Mouse (Mus musculus) hindbrain, embryonic 10.5 days (tissue): Measurements from ENCODE around the gene Clec18a. TPM values are rescaled to one million over a fixed set of nuclear protein-coding genes. Genes with fewer than 3 reads are reported as not detected.
"Not testable (repeated sequence)": the region's sequence is repeated elsewhere in the genome, so short reads cannot be mapped to it uniquely, and the experiment has no call there.

ENCODE experiments used
- DNase-seq: peaks from one replicate; pipeline ENCODE4 v3.0.0-alpha.2; 2017; ENCODE audit warnings: low spot score
- H3K27ac ChIP-seq: fragments of 300-500 bp; sonication (generic); 2 replicates; pipeline ENCODE4 v1.5.1; 2016; ENCODE audit warnings: mild to moderate bottlenecking, moderate library complexity
- H3K27me3 ChIP-seq: fragments of 300-500 bp; sonication (generic); 2 replicates; pipeline ENCODE4 v1.6.1; 2016; ENCODE audit warnings: mild to moderate bottlenecking; ENCODE audit not compliant: poor library complexity, insufficient read depth, severe bottlenecking
- H3K36me3 ChIP-seq: fragments of 300-500 bp; sonication (generic); 2 replicates; pipeline ENCODE4 v1.6.1; 2016; ENCODE audit warnings: mild to moderate bottlenecking, moderate library complexity
- H3K4me1 ChIP-seq: fragments of 300-500 bp; sonication (generic); replicated peaks from 2 replicates; pipeline ENCODE4 v1.6.1; 2016; ENCODE audit warnings: mild to moderate bottlenecking
- H3K4me3 ChIP-seq: fragments of 300-500 bp; sonication (generic); 2 replicates; pipeline ENCODE4 v1.5.1; 2016; ENCODE audit warnings: mild to moderate bottlenecking, moderate library complexity
- H3K9me3 ChIP-seq: fragments of 300-500 bp; sonication (generic); 2 replicates; pipeline ENCODE4 v1.6.1; 2016; ENCODE audit warnings: mild to moderate bottlenecking, moderate library complexity
- WGBS: fragments of 180-500 bp; shearing (Covaris S2); methylation state at CpG from one replicate; pipeline ENCODE4 v1.1.7; 2016; 5-methylcytosine and 5-hydroxymethylcytosine counted together
- polyA plus RNA-seq: library from polyadenylated mRNA; unstranded; fragments of >200 nt; fragmentation: Nextera tagmentation; extraction: Ambion mirVana; gene quantifications from 2 replicates; pipeline ENCODE4 v1.2.1, GENCODE M21; 2016

Clec18a gene
- polyA plus RNA-seq, 1 experiment from 2014 or later: 1.5 TPM

- Histone ChIP-seq H3K36me3 (no peaks in the 10 kb centered on the region), H3K4me3 (no peak overlapping the region), H3K4me1 (peaks cover 24% of the 10 kb centered on the region), H3K9me3 (no peaks in the 10 kb centered on the region), H3K27me3 (no peaks in the 10 kb centered on the region), H3K27ac (no peak overlapping the region)
- WGBS: 81% methylated on average over 3 of the region's 3 CpGs
- no peak for DNase-seq
Observed at GRCm38 (mm10) chr8:111075926-111076325, 16.3 kb downstream of the Clec18a start.

GRCm38 (mm10) chr8:111068660-111069059 is 23.6 kb downstream of the Clec18a start:
- 88% methylated on average over 9 of the region's 9 CpGs for WGBS
- not testable (repeated sequence) for H3K4me1 ChIP-seq, H3K4me3 ChIP-seq, DNase-seq, H3K9me3 ChIP-seq, H3K27ac ChIP-seq, H3K27me3 ChIP-seq, H3K36me3 ChIP-seq

GRCm38 (mm10) chr8:111067439-111067838 is 24.8 kb downstream of the Clec18a start:
- no peak for DNase-seq
- Histone ChIP-seq H3K4me1 (peaks cover 11% of the 10 kb centered on the region), H3K4me3 (no peak overlapping the region), H3K27ac (no peak overlapping the region), H3K9me3 (no peaks in the 10 kb centered on the region), H3K36me3 (no peaks in the 10 kb centered on the region), H3K27me3 (0 out of 2 replicates have a peak, but pooled peaks cover 5% of the 10 kb centered on the region)
- WGBS: 30% methylated on average over 10 of the region's 10 CpGs

- Histone ChIP-seq H3K36me3 (no peaks in the 10 kb centered on the region), H3K27me3 (0 out of 2 replicates have a peak, but pooled peaks cover 5% of the 10 kb centered on the region), H3K27ac (no peak overlapping the region), H3K9me3 (no peaks in the 10 kb centered on the region), H3K4me1 (peaks cover 17% of the 10 kb centered on the region), H3K4me3 (no peak overlapping the region)
- no peak for DNase-seq
- WGBS: 65% methylated on average over 4 of the region's 4 CpGs
Observed at GRCm38 (mm10) chr8:111066308-111066707, 25.9 kb downstream of the Clec18a start.

- H3K36me3 ChIP-seq: peaks cover 14% of the 10 kb centered on the region
- H3K27me3 ChIP-seq: 0 out of 2 replicates have a peak, but pooled peaks cover 5% of the 10 kb centered on the region
- peak overlapping the region; percentile 87; the same call in 1 of the 2 replicates for H3K27ac ChIP-seq
- peak overlapping the region; percentile 70 for H3K4me3 ChIP-seq
- 48% methylated on average over 2 of the region's 2 CpGs for WGBS
- DNase-seq: no peak
- H3K9me3 ChIP-seq: no peaks in the 10 kb centered on the region
- peaks cover 27% of the 10 kb centered on the region for H3K4me1 ChIP-seq
Observed at GRCm38 (mm10) chr8:111062893-111063292, 29.3 kb downstream of the Clec18a start.

GRCm38 (mm10) chr8:111062072-111062757 is 30.0 kb downstream of the Clec18a start:
- Histone ChIP-seq H3K4me3 (peak overlapping the region; percentile 70), H3K9me3 (no peaks in the 10 kb centered on the region), H3K27me3 (0 out of 2 replicates have a peak, but pooled peaks cover 3% of the 10 kb centered on the region), H3K27ac (peak overlapping the region; percentile 87), H3K4me1 (peaks cover 34% of the 10 kb centered on the region), H3K36me3 (peaks cover 19% of the 10 kb centered on the region)
- WGBS: under 1% methylated on average over 27 of the region's 27 CpGs
- peak; percentile 92 for DNase-seq

GRCm38 (mm10) chr8:111061688-111062071 is 30.5 kb downstream of the Clec18a start:
- Histone ChIP-seq H3K27me3 (no peaks in the 10 kb centered on the region), H3K4me3 (peak overlapping the region; percentile 70), H3K4me1 (peaks cover 39% of the 10 kb centered on the region), H3K9me3 (no peaks in the 10 kb centered on the region), H3K27ac (peak overlapping the region; percentile 87), H3K36me3 (peaks cover 23% of the 10 kb centered on the region)
- under 1% methylated on average over 14 of the region's 14 CpGs for WGBS
- no peak for DNase-seq

- peaks cover 39% of the 10 kb centered on the region for H3K4me1 ChIP-seq
Observed at GRCm38 (mm10) chr8:111058946-111059572, 33.2 kb downstream of the Clec18a start.

GRCm38 (mm10) chr8:111056691-111057293 is 35.4 kb downstream of the Clec18a start:
- H3K9me3 ChIP-seq: no peaks in the 10 kb centered on the region
- peaks cover 30% of the 10 kb centered on the region for H3K4me1 ChIP-seq
- H3K27ac ChIP-seq: peak overlapping the region; percentile 93
- H3K27me3 ChIP-seq: no peaks in the 10 kb centered on the region
- WGBS: under 1% methylated on average over 63 of the region's 63 CpGs
- peaks cover 67% of the 10 kb centered on the region for H3K36me3 ChIP-seq
- peak overlapping the region; percentile 95 for H3K4me3 ChIP-seq
- no peak for DNase-seq

More at GRCm38 (mm10) chr8:111058946-111059572, 33.2 kb downstream of the Clec18a start:
- Histone ChIP-seq H3K27me3 (no peaks in the 10 kb centered on the region), H3K27ac (no peak overlapping the region), H3K36me3 (peaks cover 44% of the 10 kb centered on the region), H3K9me3 (no peaks in the 10 kb centered on the region), H3K4me3 (no peak overlapping the region; the same call in 1 of the 2 replicates)
- 81% methylated on average over 2 of the region's 2 CpGs for WGBS
- no peak for DNase-seq

- Histone ChIP-seq H3K4me3 (peak within 1 kb of the TSS; percentile 95), H3K4me1 (peaks cover 24% of the 10 kb centered on the region), H3K9me3 (no peaks in the 10 kb centered on the region), H3K27me3 (no peaks in the 10 kb centered on the region), H3K27ac (peak within 1 kb of the TSS; percentile 93), H3K36me3 (peaks cover 72% of the 10 kb centered on the region)
- WGBS: 1% methylated on average over 68 of the region's 68 CpGs
- peak; percentile 92 for DNase-seq
Observed at GRCm38 (mm10) chr8:111056158-111056663, 36.0 kb downstream of the Clec18a start, which contains the start of gene Exosc6. TSS of gene Exosc6 (plus strand) at chr8:111056339.

GRCm38 (mm10) chr8:111055661-111056060 is 36.6 kb downstream of the Clec18a start:
- peaks cover 19% of the 10 kb centered on the region for H3K4me1 ChIP-seq
- no peak overlapping the region for H3K27ac ChIP-seq
- no peaks in the 10 kb centered on the region for H3K9me3 ChIP-seq
- H3K4me3 ChIP-seq: peak overlapping the region; percentile 95
- no peak for DNase-seq
- no peaks in the 10 kb centered on the region for H3K27me3 ChIP-seq
- WGBS: 64% methylated on average over 2 of the region's 2 CpGs
- H3K36me3 ChIP-seq: peaks cover 78% of the 10 kb centered on the region

GRCm38 (mm10) chr8:111055031-111055634 is 37.1 kb downstream of the Clec18a start:
- no peaks in the 10 kb centered on the region for H3K27me3 ChIP-seq
- H3K9me3 ChIP-seq: no peaks in the 10 kb centered on the region
- no peak for DNase-seq
- H3K36me3 ChIP-seq: peaks cover 83% of the 10 kb centered on the region
- no peak overlapping the region for H3K4me3 ChIP-seq
- peaks cover 17% of the 10 kb centered on the region for H3K4me1 ChIP-seq
- WGBS: 93% methylated on average over 17 of the region's 17 CpGs
- H3K27ac ChIP-seq: no peak overlapping the region
